Mouse (Mus musculus) cerebellum, adult (tissue): Measurements from ENCODE around the gene Gse1.

ENCODE experiments used
- ATAC-seq: cut with Nextera tagmentation; 2 replicates; pipeline ENCODE4 v1.9.2; 2017; ENCODE audit warnings: mild to moderate bottlenecking, moderate library complexity, mixed read lengths; ENCODE audit not compliant: insufficient number of reproducible peaks, low FRiP score, low TSS enrichment

The Gse1 gene

GRCm38 (mm10) chr8:120391856-120392255 lies 163.6 kb downstream of the Gse1 start:
- ATAC-seq = no peak

DNA sequence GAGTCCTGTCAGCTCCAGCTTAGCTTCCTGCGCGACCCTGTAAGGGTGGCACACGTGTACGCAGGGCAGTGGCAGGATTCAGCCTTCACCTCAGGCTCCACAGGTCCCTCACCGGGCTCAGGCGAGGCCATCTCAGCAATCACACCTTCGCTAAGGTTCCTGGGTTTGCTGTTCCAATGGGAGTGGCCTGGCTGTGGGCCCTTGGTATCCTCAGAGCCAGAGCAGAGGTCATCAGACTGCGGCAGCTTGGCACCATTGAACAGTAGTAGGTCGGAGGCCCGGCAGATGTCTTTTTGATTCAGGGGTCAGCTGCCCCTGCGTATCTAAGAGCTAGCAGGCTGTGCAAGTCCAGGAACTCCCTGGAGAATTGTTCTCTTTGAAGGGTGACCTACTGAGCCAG lies 164.8 kb downstream of the Gse1 start:
- ATAC-seq = no peak

- peak; percentile 50; the same call in 1 of the 2 replicates for ATAC-seq
Measured at GRCm38 (mm10) chr8:120393871-120394275, 165.6 kb downstream of the Gse1 start.

- no peak for ATAC-seq
Measured at GRCm38 (mm10) chr8:120395892-120396291, 167.6 kb downstream of the Gse1 start.

DNA sequence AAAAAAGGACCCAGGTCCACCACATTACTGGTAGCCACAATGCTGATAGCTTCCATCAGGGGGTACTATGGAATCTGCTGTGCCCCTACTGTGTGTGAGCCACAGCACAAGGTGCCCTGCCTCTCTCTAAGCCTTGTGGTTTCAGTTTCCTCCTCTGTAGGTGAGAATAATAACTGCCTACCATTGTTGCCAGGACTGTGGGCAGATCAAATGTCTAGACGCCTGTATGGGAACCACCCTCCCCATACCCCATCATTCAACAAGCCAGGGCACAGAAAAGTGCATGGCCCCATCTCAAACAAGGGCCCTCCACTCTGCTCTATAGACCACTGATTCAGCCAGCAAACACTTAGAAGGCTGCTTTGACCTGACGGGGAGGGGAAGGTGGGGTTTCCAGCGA lies 168.5 kb downstream of the Gse1 start:
- ATAC-seq = no peak

DNA sequence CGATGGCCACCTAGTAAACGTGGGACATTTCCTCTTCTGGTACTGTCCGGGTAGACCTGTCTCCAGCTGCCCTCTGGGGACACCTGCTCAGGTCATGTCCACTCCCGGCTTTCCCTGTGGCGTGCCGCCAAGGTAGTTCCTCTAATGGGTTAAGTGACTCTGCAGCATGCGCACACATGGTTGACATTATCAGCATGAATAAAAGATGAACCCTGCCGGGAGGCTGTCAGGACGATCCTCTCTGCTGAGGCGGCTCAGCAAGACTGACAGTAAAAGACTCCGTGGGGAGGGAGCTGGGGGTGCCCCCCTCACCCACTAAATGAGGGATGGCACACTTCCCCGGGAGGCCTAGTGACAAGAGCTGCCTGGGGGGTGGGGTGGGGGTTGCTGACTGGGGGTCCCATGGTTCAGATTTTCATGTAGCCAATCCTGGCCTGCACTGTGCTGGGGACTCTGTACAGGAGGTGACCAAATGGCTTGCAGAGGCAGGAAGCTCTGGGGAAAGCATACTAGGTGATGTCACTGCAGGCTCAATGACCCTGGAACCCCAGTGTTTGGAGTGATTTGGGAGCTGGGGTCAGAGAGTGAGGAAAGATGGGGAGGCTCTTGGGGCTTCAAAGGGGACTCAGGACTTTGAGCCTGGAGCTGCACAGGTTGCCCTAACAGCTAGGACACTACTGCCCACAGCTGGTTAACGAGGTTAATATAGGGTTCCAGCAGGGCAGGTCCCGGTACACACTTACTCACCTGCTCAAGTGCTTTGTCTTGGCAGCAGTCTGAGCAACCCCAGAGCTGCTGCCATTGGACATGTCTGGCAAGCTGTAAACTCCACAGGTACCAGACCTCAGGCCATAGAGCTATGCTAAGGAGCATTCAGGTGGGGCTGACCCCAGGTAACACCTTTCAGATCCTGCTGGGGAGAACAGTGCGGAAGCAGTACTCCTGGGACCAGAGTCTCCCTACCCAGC lies 169.5 kb downstream of the Gse1 start:
- no peak for ATAC-seq

- ATAC-seq = no peak
Measured at GRCm38 (mm10) chr8:120399212-120399934, 171.1 kb downstream of the Gse1 start.

- no peak for ATAC-seq
Measured at GRCm38 (mm10) chr8:120401216-120401615, 173.0 kb downstream of the Gse1 start.

GRCm38 (mm10) chr8:120401712-120402111 lies 173.5 kb downstream of the Gse1 start:
- ATAC-seq = no peak

- ATAC-seq = no peak
Measured at GRCm38 (mm10) chr8:120403606-120404269, 175.5 kb downstream of the Gse1 start.

DNA sequence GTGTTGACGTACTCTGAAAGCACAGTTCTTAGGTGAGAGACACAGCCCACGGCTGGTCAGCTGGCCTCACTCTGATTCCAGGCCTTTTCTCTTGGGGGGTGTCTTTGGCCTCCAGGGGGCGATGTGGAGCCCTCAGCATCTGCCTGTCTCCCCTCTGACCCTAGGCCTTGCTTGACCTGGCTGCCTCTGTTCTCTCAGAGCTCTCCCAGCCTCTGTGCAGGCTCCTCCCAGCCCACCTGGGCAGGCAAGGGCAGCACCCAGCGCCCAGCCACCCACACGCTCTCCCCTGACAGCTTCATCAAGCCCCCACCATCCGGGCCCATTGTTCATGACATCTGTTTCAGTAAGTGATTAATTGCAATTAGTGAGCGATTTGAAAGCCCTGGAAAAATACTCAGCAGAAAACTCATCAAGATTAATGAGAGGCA lies 176.4 kb downstream of the Gse1 start:
- ATAC-seq = no peak

- ATAC-seq = no peak
Measured at GRCm38 (mm10) chr8:120406008-120406632, 177.9 kb downstream of the Gse1 start.

DNA sequence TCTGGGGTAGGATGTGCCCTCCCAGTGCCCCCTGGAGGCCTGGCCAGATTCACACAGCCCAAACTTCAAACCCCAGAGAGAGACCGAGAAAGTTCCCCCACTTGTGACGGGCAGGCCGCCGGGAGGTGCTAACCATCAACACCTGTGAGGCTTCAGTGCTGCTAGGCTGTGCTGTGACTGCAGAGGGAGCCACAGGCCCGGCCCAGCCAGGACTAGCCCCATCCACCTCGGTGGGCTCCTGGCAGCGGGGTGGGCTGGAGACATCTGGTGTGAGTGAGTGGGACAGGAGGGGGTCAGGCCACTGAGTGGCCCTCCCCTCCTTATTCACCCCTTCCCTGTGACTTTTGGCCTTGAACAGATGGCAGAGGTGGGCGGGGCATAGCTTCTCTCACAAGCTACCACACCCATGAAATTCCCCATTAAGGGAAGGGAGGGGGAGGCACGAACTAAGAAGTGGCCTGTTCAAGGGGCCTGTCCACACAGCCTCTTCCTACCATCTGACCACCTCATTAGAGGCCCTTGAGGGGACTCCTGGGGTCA lies 179.5 kb downstream of the Gse1 start:
- ATAC-seq = 0 out of 2 replicates have a peak, but pooled peaks have one; percentile 31

- ATAC-seq = no peak
Measured at GRCm38 (mm10) chr8:120408241-120409215, 180.3 kb downstream of the Gse1 start.

DNA sequence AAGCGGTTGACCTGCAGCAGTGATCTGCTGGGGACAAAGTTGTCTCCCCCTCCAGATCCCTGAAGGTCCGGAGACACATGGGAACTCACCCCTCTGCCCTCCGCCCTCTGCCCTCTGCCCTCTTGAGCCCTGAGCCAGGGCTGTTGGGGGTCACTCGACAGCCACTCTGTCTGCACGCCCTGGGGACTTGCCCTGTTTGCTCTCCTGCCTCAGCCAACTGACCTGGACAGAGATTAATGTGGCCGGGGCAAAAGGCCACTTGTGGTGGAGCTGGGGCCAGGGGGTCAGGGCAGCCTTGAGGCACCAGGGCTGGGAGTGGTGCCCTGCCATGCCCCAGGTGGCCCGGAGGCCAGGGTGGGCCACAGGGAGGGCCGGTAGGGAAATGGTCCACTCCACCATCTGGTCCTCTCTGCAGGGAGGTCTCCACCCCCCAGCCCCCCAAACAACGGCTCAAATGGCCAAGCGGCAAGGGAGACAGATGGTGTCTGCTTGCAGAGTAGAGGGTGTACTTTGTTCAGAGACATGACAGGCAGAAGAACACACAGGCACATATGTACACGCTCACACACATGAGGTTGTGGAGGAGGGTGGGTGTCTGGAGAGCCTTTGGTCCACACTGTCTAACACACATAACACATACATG lies 181.2 kb downstream of the Gse1 start:
- ATAC-seq = no peak

GRCm38 (mm10) chr8:120411059-120411458 lies 182.8 kb downstream of the Gse1 start:
- no peak for ATAC-seq

GRCm38 (mm10) chr8:120411862-120412261 lies 183.6 kb downstream of the Gse1 start:
- no peak for ATAC-seq

- no peak for ATAC-seq
Measured at GRCm38 (mm10) chr8:120412357-120412756, 184.1 kb downstream of the Gse1 start.
